Mouse (Mus musculus): ENCODE data around the gene Dapl1. TPM values are rescaled to one million over a fixed set of nuclear protein-coding genes. Genes with fewer than 3 reads are reported as not detected.

Dapl1 gene
- polyA plus RNA-seq, 1 experiment from 2014 or later, result 17.0 TPM

- H3K4me1 ChIP-seq (ENCODE audit: control insufficient read depth, insufficient read depth, low read length), result peaks cover 10% of the 10 kb centered on the region
- no peak for ATAC-seq (ENCODE audit: low read depth)
- 77% methylated on average over 15 of the region's 15 CpGs for WGBS
Observed at GRCm38 (mm10) chr2:59533971-59534748, 49.7 kb downstream of the Dapl1 start.

GRCm38 (mm10) chr2:59536958-59537357, 52.5 kb downstream of the Dapl1 start:
- ATAC-seq (ENCODE audit: low read depth), result no peak
- H3K9ac ChIP-seq (ENCODE audit: low read depth, low read length), result no peak overlapping the region
- no peak overlapping the region for H3K27ac ChIP-seq (replicated peaks; ENCODE audit: low read depth, low read length)
- no peaks in the 10 kb centered on the region for H3K27me3 ChIP-seq (replicated peaks; ENCODE audit: control insufficient read depth, insufficient read depth, low read length)
- DNase-seq (ENCODE audit: low spot score), result no peak
- no peaks in the 10 kb centered on the region for H3K9me3 ChIP-seq (ENCODE audit: control insufficient read depth, low read length)
- no peak overlapping the region for H3K4me3 ChIP-seq (ENCODE audit: low read depth, low read length)
- H3K4me2 ChIP-seq (ENCODE audit: low read depth, low read length), result no peak overlapping the region
- WGBS, result 90% methylated on average over 2 of the region's 2 CpGs
- no peaks in the 10 kb centered on the region for H3K4me1 ChIP-seq (ENCODE audit: control insufficient read depth, insufficient read depth, low read length)
- no peaks in the 10 kb centered on the region for H3K36me3 ChIP-seq (ENCODE audit: control insufficient read depth, insufficient read depth, low read length)

More at GRCm38 (mm10) chr2:59533971-59534748, 49.7 kb downstream of the Dapl1 start:
- Histone ChIP-seq H3K4me2 (ENCODE audit: low read depth, low read length) (no peak overlapping the region), H3K36me3 (ENCODE audit: control insufficient read depth, insufficient read depth, low read length) (no peaks in the 10 kb centered on the region), H3K9me3 (ENCODE audit: control insufficient read depth, low read length) (no peaks in the 10 kb centered on the region), H3K4me3 (ENCODE audit: low read depth, low read length) (no peak overlapping the region), H3K27me3 (replicated peaks; ENCODE audit: control insufficient read depth, insufficient read depth, low read length) (no peaks in the 10 kb centered on the region), H3K9ac (ENCODE audit: low read depth, low read length) (no peak overlapping the region), H3K27ac (replicated peaks; ENCODE audit: low read depth, low read length) (no peak overlapping the region)
- no peak for DNase-seq (ENCODE audit: low spot score)

- no peak for ATAC-seq (ENCODE audit: low read depth)
- Histone ChIP-seq H3K27me3 (replicated peaks; ENCODE audit: control insufficient read depth, insufficient read depth, low read length) (no peaks in the 10 kb centered on the region), H3K27ac (replicated peaks; ENCODE audit: low read depth, low read length) (no peak overlapping the region), H3K4me3 (ENCODE audit: low read depth, low read length) (no peak overlapping the region), H3K4me1 (ENCODE audit: control insufficient read depth, insufficient read depth, low read length) (no peaks in the 10 kb centered on the region), H3K4me2 (ENCODE audit: low read depth, low read length) (no peak overlapping the region), H3K9me3 (ENCODE audit: control insufficient read depth, low read length) (no peaks in the 10 kb centered on the region), H3K9ac (ENCODE audit: low read depth, low read length) (no peak overlapping the region), H3K36me3 (ENCODE audit: control insufficient read depth, insufficient read depth, low read length) (no peaks in the 10 kb centered on the region)
- WGBS, result 45% methylated on average over 7 of the region's 7 CpGs
- DNase-seq (ENCODE audit: low spot score), result no peak
Observed at GRCm38 (mm10) chr2:59538031-59538430, 53.6 kb downstream of the Dapl1 start.

GRCm38 (mm10) chr2:59539796-59540195, 55.3 kb downstream of the Dapl1 start:
- no peak for ATAC-seq (ENCODE audit: low read depth)
- Histone ChIP-seq H3K36me3 (ENCODE audit: control insufficient read depth, insufficient read depth, low read length) (no peaks in the 10 kb centered on the region), H3K27ac (replicated peaks; ENCODE audit: low read depth, low read length) (no peak overlapping the region), H3K9me3 (ENCODE audit: control insufficient read depth, low read length) (no peaks in the 10 kb centered on the region), H3K9ac (ENCODE audit: low read depth, low read length) (no peak overlapping the region), H3K4me3 (ENCODE audit: low read depth, low read length) (no peak overlapping the region), H3K27me3 (replicated peaks; ENCODE audit: control insufficient read depth, insufficient read depth, low read length) (no peaks in the 10 kb centered on the region), H3K4me2 (ENCODE audit: low read depth, low read length) (no peak overlapping the region), H3K4me1 (ENCODE audit: control insufficient read depth, insufficient read depth, low read length) (no peaks in the 10 kb centered on the region)
- 58% methylated on average over 4 of the region's 4 CpGs for WGBS
- DNase-seq (ENCODE audit: low spot score), result no peak

- Histone ChIP-seq H3K4me3 (ENCODE audit: low read depth, low read length) (no peak overlapping the region), H3K27ac (replicated peaks; ENCODE audit: low read depth, low read length) (no peak overlapping the region)
- DNase-seq (ENCODE audit: low spot score), result peak; percentile 93
Observed at GRCm38 (mm10) chr2:59541121-59541887, 56.9 kb downstream of the Dapl1 start.

GRCm38 (mm10) chr2:59543543-59544065, 59.2 kb downstream of the Dapl1 start:
- no peaks in the 10 kb centered on the region for H3K4me1 ChIP-seq (ENCODE audit: control insufficient read depth, insufficient read depth, low read length)
- no peaks in the 10 kb centered on the region for H3K9me3 ChIP-seq (ENCODE audit: control insufficient read depth, low read length)
- H3K36me3 ChIP-seq (ENCODE audit: control insufficient read depth, insufficient read depth, low read length), result no peaks in the 10 kb centered on the region
- H3K27me3 ChIP-seq (replicated peaks; ENCODE audit: control insufficient read depth, insufficient read depth, low read length), result no peaks in the 10 kb centered on the region
- 56% methylated on average over 9 of the region's 9 CpGs for WGBS
- H3K27ac ChIP-seq (replicated peaks; ENCODE audit: low read depth, low read length), result no peak overlapping the region
- ATAC-seq (ENCODE audit: low read depth), result no peak
- no peak for DNase-seq (ENCODE audit: low spot score)
- H3K9ac ChIP-seq (ENCODE audit: low read depth, low read length), result no peak overlapping the region
- no peak overlapping the region for H3K4me3 ChIP-seq (ENCODE audit: low read depth, low read length)
- no peak overlapping the region for H3K4me2 ChIP-seq (ENCODE audit: low read depth, low read length)

More at GRCm38 (mm10) chr2:59541121-59541887, 56.9 kb downstream of the Dapl1 start:
- Histone ChIP-seq H3K9me3 (ENCODE audit: control insufficient read depth, low read length) (no peaks in the 10 kb centered on the region), H3K27me3 (replicated peaks; ENCODE audit: control insufficient read depth, insufficient read depth, low read length) (no peaks in the 10 kb centered on the region), H3K4me2 (ENCODE audit: low read depth, low read length) (no peak overlapping the region), H3K4me1 (ENCODE audit: control insufficient read depth, insufficient read depth, low read length) (no peaks in the 10 kb centered on the region), H3K9ac (ENCODE audit: low read depth, low read length) (no peak overlapping the region), H3K36me3 (ENCODE audit: control insufficient read depth, insufficient read depth, low read length) (no peaks in the 10 kb centered on the region)
- WGBS, result 19% methylated on average over 11 of the region's 11 CpGs
- peak; percentile 80 for ATAC-seq (ENCODE audit: low read depth)

- H3K27me3 ChIP-seq (replicated peaks; ENCODE audit: control insufficient read depth, insufficient read depth, low read length), result no peaks in the 10 kb centered on the region
- ATAC-seq (ENCODE audit: low read depth) (no peak; the same call in 1 of the 2 replicates), DNase-seq (ENCODE audit: low spot score) (no peak)
- H3K4me3 ChIP-seq (ENCODE audit: low read depth, low read length), result no peak overlapping the region
- no peak overlapping the region for H3K9ac ChIP-seq (ENCODE audit: low read depth, low read length)
- no peaks in the 10 kb centered on the region for H3K4me1 ChIP-seq (ENCODE audit: control insufficient read depth, insufficient read depth, low read length)
- H3K9me3 ChIP-seq (ENCODE audit: control insufficient read depth, low read length), result no peaks in the 10 kb centered on the region
- no peak overlapping the region for H3K27ac ChIP-seq (replicated peaks; ENCODE audit: low read depth, low read length)
- no peaks in the 10 kb centered on the region for H3K36me3 ChIP-seq (ENCODE audit: control insufficient read depth, insufficient read depth, low read length)
- H3K4me2 ChIP-seq (ENCODE audit: low read depth, low read length), result no peak overlapping the region
- WGBS, result 26% methylated on average over 13 of the region's 13 CpGs
Observed at GRCm38 (mm10) chr2:59544237-59544909, 59.9 kb downstream of the Dapl1 start.

- Histone ChIP-seq H3K27ac (replicated peaks; ENCODE audit: low read depth, low read length) (no peak overlapping the region), H3K4me1 (ENCODE audit: control insufficient read depth, insufficient read depth, low read length) (no peaks in the 10 kb centered on the region), H3K36me3 (ENCODE audit: control insufficient read depth, insufficient read depth, low read length) (no peaks in the 10 kb centered on the region), H3K9ac (ENCODE audit: low read depth, low read length) (no peak overlapping the region), H3K4me2 (ENCODE audit: low read depth, low read length) (no peak overlapping the region), H3K9me3 (ENCODE audit: control insufficient read depth, low read length) (no peaks in the 10 kb centered on the region), H3K27me3 (replicated peaks; ENCODE audit: control insufficient read depth, insufficient read depth, low read length) (no peaks in the 10 kb centered on the region), H3K4me3 (ENCODE audit: low read depth, low read length) (no peak overlapping the region)
- DNase-seq (ENCODE audit: low spot score), result peak; percentile 67
- peak; percentile 42; the same call in 1 of the 2 replicates for ATAC-seq (ENCODE audit: low read depth)
- 37% methylated on average over 7 of the region's 7 CpGs for WGBS
Observed at GRCm38 (mm10) chr2:59545001-59545400, 60.5 kb downstream of the Dapl1 start.
